In genomic region chr1:179279116-179279515, GRCm38 (mm10) we compare ENCODE assay signal across 13 mouse cellular contexts.
"Had no signal": no experiment of that assay in that cellular context is flagged by ENCODE, and none has a peak within 500 bp of the region (broad histone marks: within the 10 kb centered on the region; RNA-seq: fewer than 3 reads in every experiment).

No protein-coding gene starts in this region.

- ATAC-seq: inflammation-experienced regulatory T-cells, adult 6 months; intestine, postnatal 0 days; midbrain, embryonic 16.5 days had no signal

- H3K9ac ChIP-seq: limb, embryonic 15.5 days; liver, embryonic 14.5 days; midbrain, embryonic 12.5 days; neural tube, embryonic 13.5 days; stomach, embryonic 15.5 days had no signal

- H3K4me1 ChIP-seq: midbrain, embryonic 12.5 days; stomach, embryonic 15.5 days had no signal

- H3K27me3 ChIP-seq: limb, embryonic 15.5 days; midbrain, embryonic 12.5 days; neural tube, embryonic 13.5 days; stomach, embryonic 15.5 days had no signal

- H3K27ac ChIP-seq: left cerebral cortex, adult 2 months; limb, embryonic 15.5 days; liver, embryonic 14.5 days; midbrain, embryonic 12.5 days; neural tube, embryonic 13.5 days; stomach, embryonic 15.5 days had no signal

- H3K4me3 ChIP-seq: left cerebral cortex, adult 2 months; limb, embryonic 15.5 days; midbrain, embryonic 12.5 days; neural tube, embryonic 13.5 days; stomach, embryonic 15.5 days had no signal

- H3K4me2 ChIP-seq: limb, embryonic 15.5 days; midbrain, embryonic 12.5 days; neural tube, embryonic 13.5 days; stomach, embryonic 15.5 days had no signal

- DNase-seq: lung, adult 18-20 months; retina, postnatal 1 day; thymus, adult 2 months; thymus, postnatal 25 days had no signal

- H3K36me3 ChIP-seq: limb, embryonic 15.5 days; midbrain, embryonic 12.5 days; neural tube, embryonic 13.5 days; stomach, embryonic 15.5 days had no signal

- H3K9me3 ChIP-seq: limb, embryonic 15.5 days; midbrain, embryonic 12.5 days; neural tube, embryonic 13.5 days; stomach, embryonic 15.5 days had no signal
